Mouse (Mus musculus): ENCODE results near the gene Ccdc155. TPM values are rescaled to one million over a fixed set of nuclear protein-coding genes. Genes with fewer than 3 reads are reported as not detected.
A peak's percentile ranks its signal among the peaks of the same experiment; 100 is the strongest.

Ccdc155 gene
- polyA plus RNA-seq, 1 experiment, result 4.1 TPM

DNA sequence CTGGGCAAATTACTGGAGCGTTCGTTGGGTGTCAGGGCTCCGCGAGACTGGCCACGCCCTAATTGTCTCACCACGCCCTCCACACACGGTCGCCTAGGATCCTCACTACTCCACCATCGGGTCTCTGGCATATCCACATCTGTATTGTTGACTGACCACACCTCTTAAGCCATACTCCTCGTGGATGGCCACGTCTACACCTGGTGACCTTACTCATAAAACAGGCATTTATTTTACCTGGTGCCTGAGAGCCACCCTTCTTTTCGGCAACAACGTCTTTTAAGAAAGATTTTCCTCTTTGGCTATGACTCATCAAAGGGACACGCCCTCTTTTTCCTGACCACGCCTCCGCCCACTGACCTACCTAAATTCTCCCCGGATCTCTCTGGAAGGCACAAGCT lies 7.2 kb upstream of the Ccdc155 start, which contains the start of gene Dkkl1:
TSS of gene Dkkl1 (minus strand) at position 297 of the 401 bp plus-strand sequence.
- peaks cover 4% of the 10 kb centered on the region; the same call in 1 of the 2 replicates for H3K4me1 ChIP-seq (ENCODE audit: control insufficient read depth, insufficient read depth, low read length)
- TF ChIP-seq CTCF (IDR thresholded peaks at IDR 0.05; ENCODE audit: insufficient read depth, low read length), result no peak
- no peak for TF ChIP-seq POLR2A (IDR thresholded peaks at IDR 0.05; ENCODE audit: borderline replicate concordance, extremely low read depth, low read depth, low read length)
- no peak within 1 kb of the TSS for H3K4me3 ChIP-seq (replicated peaks; ENCODE audit: extremely low read depth, low read depth, low read length)
- WGBS, result 5% methylated on average over 17 of the region's 17 CpGs
- no peak for DNase-seq

DNA sequence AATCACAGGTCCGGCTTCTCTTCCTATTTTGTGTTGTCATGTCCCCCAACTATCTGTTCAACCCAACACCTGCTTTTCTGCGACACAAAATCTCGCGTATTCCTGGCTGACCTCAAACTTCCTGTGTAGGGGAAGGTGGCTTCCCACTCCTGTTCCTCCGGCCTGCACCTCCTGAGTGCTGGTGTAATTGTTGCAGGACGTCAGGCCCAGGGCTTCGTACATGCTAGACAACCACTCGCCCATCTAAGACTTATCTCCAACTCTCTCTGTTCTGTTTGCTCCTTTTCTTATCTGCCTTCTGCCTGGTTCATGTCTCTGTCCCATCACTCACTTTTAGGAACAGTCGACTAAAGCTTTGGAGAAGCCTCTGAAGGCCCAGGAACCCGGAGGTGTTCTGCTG lies 6.4 kb upstream of the Ccdc155 start:
- WGBS, result 55% methylated on average over 10 of the region's 10 CpGs
- no peak for DNase-seq
- Histone ChIP-seq H3K4me3 (replicated peaks; ENCODE audit: extremely low read depth, low read depth, low read length) (no peak overlapping the region), H3K4me1 (ENCODE audit: control insufficient read depth, insufficient read depth, low read length) (peaks cover 3% of the 10 kb centered on the region; the same call in 1 of the 2 replicates)
- TF ChIP-seq POLR2A (IDR thresholded peaks at IDR 0.05; ENCODE audit: borderline replicate concordance, extremely low read depth, low read depth, low read length) (no peak), CTCF (IDR thresholded peaks at IDR 0.05; ENCODE audit: insufficient read depth, low read length) (no peak)

DNA sequence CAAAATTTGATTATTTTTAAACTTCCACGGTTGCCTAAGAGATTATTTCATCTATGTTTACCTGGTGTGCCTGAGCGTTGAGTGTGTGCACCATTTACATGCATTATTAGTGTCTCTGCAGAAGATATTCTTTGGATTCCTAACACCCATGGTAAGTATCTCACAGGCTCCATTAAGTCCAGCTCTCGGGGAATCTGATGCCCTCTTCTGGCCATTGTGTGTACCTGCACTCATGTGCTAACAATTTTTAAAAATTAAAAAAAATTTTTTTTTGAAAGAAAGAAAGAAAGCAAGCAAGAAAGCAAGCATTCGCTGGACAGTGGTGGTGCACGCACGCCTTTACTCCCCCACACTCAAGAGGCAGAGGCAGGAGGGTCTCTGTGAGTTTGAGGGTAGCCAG lies 3.6 kb upstream of the Ccdc155 start:
- WGBS, result 78% methylated on average over 6 of the region's 6 CpGs
- DNase-seq, result no peak
- TF ChIP-seq POLR2A (IDR thresholded peaks at IDR 0.05; ENCODE audit: borderline replicate concordance, extremely low read depth, low read depth, low read length) (no peak), CTCF (IDR thresholded peaks at IDR 0.05; ENCODE audit: insufficient read depth, low read length) (no peak)
- Histone ChIP-seq H3K4me3 (replicated peaks; ENCODE audit: extremely low read depth, low read depth, low read length) (no peak overlapping the region), H3K4me1 (ENCODE audit: control insufficient read depth, insufficient read depth, low read length) (0 out of 2 replicates have a peak, but pooled peaks cover 2% of the 10 kb centered on the region)

DNA sequence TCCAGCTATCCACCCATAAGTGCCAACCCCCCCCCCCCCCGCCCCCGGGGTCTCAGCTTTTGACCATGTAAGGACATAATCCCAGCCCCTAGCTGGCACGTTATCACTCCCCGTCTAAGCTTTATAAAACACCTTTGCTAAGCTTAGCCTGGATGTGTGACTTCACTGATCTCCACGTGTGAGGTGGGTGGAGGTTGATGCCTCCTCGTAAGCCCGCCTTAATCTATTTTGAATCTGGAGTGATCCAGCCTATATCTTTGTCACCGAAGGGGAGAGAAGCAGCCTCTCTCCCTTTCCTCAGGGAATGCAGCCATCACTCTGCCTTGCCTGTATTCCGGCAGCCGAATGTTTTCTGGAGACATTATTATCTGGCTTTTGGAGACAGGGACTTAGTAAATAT lies 2.0 kb downstream of the Ccdc155 start:
- WGBS, result 39% methylated on average over 10 of the region's 10 CpGs

DNA sequence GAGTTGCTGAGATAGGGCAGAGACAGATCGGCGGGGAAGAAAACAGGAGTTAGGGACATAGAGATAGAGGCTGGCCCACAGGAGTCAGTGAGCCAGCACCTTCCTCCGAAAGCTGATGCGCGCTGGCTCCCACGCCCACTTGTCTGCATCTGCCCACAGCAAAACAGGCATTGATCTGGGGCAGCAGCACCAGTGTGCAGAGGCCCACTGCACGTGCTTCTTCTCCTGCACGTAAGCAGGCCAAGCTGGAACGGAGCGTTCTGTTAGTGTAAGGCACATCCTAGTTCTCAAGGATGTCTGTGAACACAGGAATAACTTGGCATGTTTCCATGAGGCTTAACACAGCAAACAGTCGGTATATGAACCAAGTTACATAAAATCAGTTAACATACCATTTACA lies 5.7 kb downstream of the Ccdc155 start:
- no peak overlapping the region for H3K4me3 ChIP-seq (replicated peaks; ENCODE audit: extremely low read depth, low read depth, low read length)
- DNase-seq, result no peak
- no peak for TF ChIP-seq POLR2A (IDR thresholded peaks at IDR 0.05; ENCODE audit: borderline replicate concordance, extremely low read depth, low read depth, low read length)
- TF ChIP-seq CTCF (IDR thresholded peaks at IDR 0.05; ENCODE audit: insufficient read depth, low read length), result no peak
- 73% methylated on average over 11 of the region's 11 CpGs for WGBS
- no peaks in the 10 kb centered on the region for H3K4me1 ChIP-seq (ENCODE audit: control insufficient read depth, insufficient read depth, low read length)

More for the DNA sequence above, 2.0 kb downstream of the Ccdc155 start:
- Histone ChIP-seq H3K4me1 (ENCODE audit: control insufficient read depth, insufficient read depth, low read length) (no peaks in the 10 kb centered on the region), H3K4me3 (replicated peaks; ENCODE audit: extremely low read depth, low read depth, low read length) (no peak overlapping the region)
- DNase-seq, result no peak
- TF ChIP-seq CTCF (IDR thresholded peaks at IDR 0.05; ENCODE audit: insufficient read depth, low read length) (no peak), POLR2A (IDR thresholded peaks at IDR 0.05; ENCODE audit: borderline replicate concordance, extremely low read depth, low read depth, low read length) (no peak)

DNA sequence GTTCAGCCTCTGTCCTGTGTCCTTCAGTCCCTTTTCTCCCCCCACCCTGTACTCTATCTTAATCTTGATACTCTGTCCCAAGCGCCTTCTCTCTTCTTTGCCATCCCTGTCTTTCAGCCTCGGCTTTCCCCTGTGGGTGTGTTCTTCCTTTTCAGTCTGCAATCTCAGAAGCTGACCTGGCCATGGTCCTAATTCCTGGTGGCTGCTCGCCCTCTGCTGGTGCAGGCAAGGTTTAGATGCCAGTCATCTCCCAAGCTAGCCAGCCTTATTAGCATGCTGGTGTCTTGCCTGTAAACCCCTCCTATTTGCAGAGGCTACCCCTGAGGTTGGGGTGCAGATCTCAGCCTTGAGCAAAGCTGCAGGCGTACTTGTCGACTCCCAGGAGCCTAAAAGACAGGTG lies 6.3 kb downstream of the Ccdc155 start:
- 13% methylated on average over 5 of the region's 5 CpGs for WGBS
- TF ChIP-seq POLR2A (IDR thresholded peaks at IDR 0.05; ENCODE audit: borderline replicate concordance, extremely low read depth, low read depth, low read length), result no peak
- peak; percentile 93 for TF ChIP-seq CTCF (IDR thresholded peaks at IDR 0.05; ENCODE audit: insufficient read depth, low read length)
- Histone ChIP-seq H3K4me3 (replicated peaks; ENCODE audit: extremely low read depth, low read depth, low read length) (no peak overlapping the region), H3K4me1 (ENCODE audit: control insufficient read depth, insufficient read depth, low read length) (no peaks in the 10 kb centered on the region)
- peak; percentile 59 for DNase-seq

DNA sequence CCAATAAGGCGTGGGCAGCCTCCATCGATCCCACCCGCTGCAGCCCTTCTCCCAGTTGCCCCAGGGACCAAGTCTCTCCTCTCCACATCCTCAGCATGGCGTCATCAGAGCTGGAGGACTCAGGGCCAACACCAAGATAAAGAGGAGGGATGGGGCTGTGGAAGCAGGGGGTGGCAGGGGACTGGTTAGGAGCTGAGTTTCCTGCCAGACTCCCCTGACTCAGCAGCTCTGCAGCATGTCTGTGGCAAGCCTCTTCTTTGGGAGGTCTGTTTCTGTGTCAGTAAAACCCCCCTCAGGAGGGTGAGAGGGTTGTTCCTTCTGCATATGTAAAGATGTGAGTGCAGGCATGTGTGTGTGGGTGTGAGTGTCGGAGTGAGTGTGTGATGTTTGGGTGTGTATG lies 7.7 kb downstream of the Ccdc155 start:
- Histone ChIP-seq H3K4me3 (replicated peaks; ENCODE audit: extremely low read depth, low read depth, low read length) (no peak overlapping the region), H3K4me1 (ENCODE audit: control insufficient read depth, insufficient read depth, low read length) (no peaks in the 10 kb centered on the region)
- TF ChIP-seq POLR2A (IDR thresholded peaks at IDR 0.05; ENCODE audit: borderline replicate concordance, extremely low read depth, low read depth, low read length), result no peak
- TF ChIP-seq CTCF (IDR thresholded peaks at IDR 0.05; ENCODE audit: insufficient read depth, low read length), result no peak
- no peak for DNase-seq
- WGBS, result 74% methylated on average over 5 of the region's 5 CpGs

DNA sequence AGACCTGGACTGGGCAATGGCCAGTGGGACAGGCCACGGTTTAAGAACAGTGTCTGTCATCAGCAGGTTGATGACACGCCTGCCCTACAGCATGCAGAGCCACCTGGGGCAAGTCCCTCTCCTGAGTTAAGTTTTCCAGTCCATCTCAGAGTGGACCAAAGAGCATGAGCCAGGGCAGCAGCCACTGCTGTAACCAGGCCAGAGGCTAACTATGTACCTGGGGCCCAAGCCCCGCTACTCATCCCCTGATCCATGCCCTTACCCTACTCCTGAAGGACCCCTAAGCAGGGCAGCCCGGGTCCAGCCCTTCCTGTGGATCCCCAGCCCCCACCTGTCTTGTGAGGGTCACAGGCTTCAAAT lies 8.5 kb downstream of the Ccdc155 start:
- WGBS, result 83% methylated on average over 4 of the region's 4 CpGs
- no peaks in the 10 kb centered on the region for H3K4me1 ChIP-seq (ENCODE audit: control insufficient read depth, insufficient read depth, low read length)
- TF ChIP-seq POLR2A (IDR thresholded peaks at IDR 0.05; ENCODE audit: borderline replicate concordance, extremely low read depth, low read depth, low read length) (no peak), CTCF (IDR thresholded peaks at IDR 0.05; ENCODE audit: insufficient read depth, low read length) (no peak)
- no peak for DNase-seq
- no peak overlapping the region for H3K4me3 ChIP-seq (replicated peaks; ENCODE audit: extremely low read depth, low read depth, low read length)

DNA sequence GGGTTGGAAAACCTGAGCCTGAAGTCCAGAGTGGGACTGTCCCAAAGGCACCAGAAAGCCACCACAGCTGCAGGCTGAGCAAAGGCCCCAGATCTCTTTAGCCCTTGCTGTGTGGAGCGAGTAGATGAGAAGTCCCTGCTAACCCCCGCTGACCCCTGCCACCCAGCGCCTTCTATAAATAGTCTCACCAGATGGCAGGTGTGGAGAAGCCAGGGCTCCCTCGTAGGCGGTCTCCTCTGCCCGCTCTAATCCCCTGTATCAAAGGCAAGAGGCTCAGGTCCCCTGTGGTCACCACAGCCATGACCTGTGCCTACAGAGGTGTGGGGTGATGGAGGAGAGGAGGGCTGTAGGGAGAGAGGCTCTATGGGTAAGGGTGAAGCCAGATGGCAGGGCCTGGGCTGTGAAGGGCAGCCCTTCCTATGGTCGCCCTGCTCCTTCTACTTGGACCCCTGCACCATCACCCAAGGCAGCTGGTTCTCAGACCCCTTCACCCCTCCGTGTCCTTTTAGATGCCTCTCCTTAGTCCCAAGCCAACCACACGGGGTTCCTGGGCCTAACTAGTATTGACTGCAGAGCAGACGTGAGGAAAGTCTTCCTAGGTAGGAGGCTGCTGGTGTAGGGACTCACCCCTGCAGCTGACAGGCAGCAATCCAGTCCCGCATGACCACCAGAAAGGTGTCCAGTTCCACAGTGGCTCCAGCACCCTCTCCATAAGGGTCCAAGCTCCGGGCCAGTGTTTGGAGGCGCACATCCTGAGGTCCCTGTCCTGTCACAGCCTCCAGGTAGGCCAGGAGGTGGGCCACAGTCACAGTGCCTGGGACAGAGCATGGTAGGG lies 9.1 kb downstream of the Ccdc155 start:
- TF ChIP-seq POLR2A (IDR thresholded peaks at IDR 0.05; ENCODE audit: borderline replicate concordance, extremely low read depth, low read depth, low read length) (no peak), CTCF (IDR thresholded peaks at IDR 0.05; ENCODE audit: insufficient read depth, low read length) (no peak)
- WGBS, result 60% methylated on average over 13 of the region's 13 CpGs
- H3K4me3 ChIP-seq (replicated peaks; ENCODE audit: extremely low read depth, low read depth, low read length), result no peak overlapping the region
- DNase-seq, result no peak
- no peaks in the 10 kb centered on the region for H3K4me1 ChIP-seq (ENCODE audit: control insufficient read depth, insufficient read depth, low read length)
